Mouse (Mus musculus) myocyte (in vitro differentiated cells): ENCODE data around the gene Stoml1. TPM values are rescaled to one million over a fixed set of nuclear protein-coding genes. Genes with fewer than 3 reads are reported as not detected.

ENCODE experiments used
- H3K27me3 ChIP-seq: one replicate; pipeline ENCODE4 v1.6.1; 2011; ENCODE audit not compliant: control insufficient read depth, insufficient read depth, insufficient read length
- H3K36me3 ChIP-seq: one replicate; pipeline ENCODE4 v1.6.1; 2011; ENCODE audit not compliant: control insufficient read depth, insufficient read depth
- H3K4me2 ChIP-seq: one replicate; pipeline ENCODE4 v1.6.1; 2011; ENCODE audit warnings: low read depth, control low read depth
- H3K4me3 ChIP-seq: one replicate; pipeline ENCODE4 v1.5.1; 2011; ENCODE audit warnings: mild to moderate bottlenecking, control low read depth, moderate library complexity
- H3K79me2 ChIP-seq: one replicate; pipeline ENCODE4 v1.6.1; 2011; ENCODE audit not compliant: control insufficient read depth, insufficient read depth
- H3ac ChIP-seq: one replicate; pipeline ENCODE4 v1.6.1; 2011; ENCODE audit not compliant: control insufficient read depth, insufficient read length
- CEBPB ChIP-seq: IDR thresholded peaks from 2 replicates; pipeline ENCODE4 v1.6.1; 2011; ENCODE audit warnings: mild to moderate bottlenecking, moderate library complexity; ENCODE audit not compliant: poor library complexity, insufficient read depth, severe bottlenecking
- E2F4 ChIP-seq: IDR thresholded peaks from one replicate; pipeline ENCODE4 v1.6.1; 2011; ENCODE audit warnings: mild to moderate bottlenecking, control low read depth, moderate library complexity; ENCODE audit not compliant: insufficient read depth
- MAX ChIP-seq: IDR thresholded peaks from one replicate; pipeline ENCODE4 v1.6.1; 2011; ENCODE audit warnings: low read depth, mild to moderate bottlenecking, control low read depth
- MYOD1 ChIP-seq, 3 experiments: IDR thresholded peaks; one replicate each; pipeline ENCODE4 v1.6.1; 2011; ENCODE audit warnings: control low read depth in 2 of 3, low read depth in 2 of 3, mild to moderate bottlenecking in 2 of 3, moderate library complexity in 1 of 3; ENCODE audit not compliant: insufficient read length in 2 of 3, control insufficient read depth in 1 of 3
- MYOG ChIP-seq, 3 experiments: IDR thresholded peaks; one replicate each; pipeline ENCODE4 v1.6.1; 2011; ENCODE audit warnings: control low read depth in 2 of 3, low read depth in 2 of 3, mild to moderate bottlenecking in 2 of 3; ENCODE audit not compliant: insufficient read length in 2 of 3, control insufficient read depth in 1 of 3, insufficient read depth in 1 of 3
- POLR2A ChIP-seq: IDR thresholded peaks from one replicate; pipeline ENCODE4 v1.6.1; 2011; ENCODE audit warnings: low read depth, mild to moderate bottlenecking, control low read depth, moderate library complexity; ENCODE audit not compliant: insufficient read length
- POLR2AphosphoS2 ChIP-seq: IDR thresholded peaks from one replicate; pipeline ENCODE4 v1.6.1; 2011; ENCODE audit warnings: low read depth, control low read depth; ENCODE audit not compliant: insufficient read length
- REST ChIP-seq: IDR thresholded peaks from one replicate; pipeline ENCODE4 v1.6.1; 2011; ENCODE audit warnings: mild to moderate bottlenecking, control low read depth, moderate library complexity; ENCODE audit not compliant: insufficient read depth, insufficient read length
- SRF ChIP-seq: IDR thresholded peaks from one replicate; pipeline ENCODE4 v1.6.1; 2011; ENCODE audit warnings: low read depth; ENCODE audit not compliant: control insufficient read depth, insufficient read length
- TCF12 ChIP-seq: IDR thresholded peaks from one replicate; pipeline ENCODE4 v1.6.1; 2011; ENCODE audit warnings: mild to moderate bottlenecking, control low read depth; ENCODE audit not compliant: poor library complexity, insufficient read depth, severe bottlenecking
- TCF3 ChIP-seq: IDR thresholded peaks from one replicate; pipeline ENCODE4 v1.6.1; 2011; ENCODE audit warnings: low read depth, control low read depth; ENCODE audit not compliant: insufficient read length
- USF1 ChIP-seq: IDR thresholded peaks from one replicate; pipeline ENCODE4 v1.6.1; 2011; ENCODE audit warnings: low read depth, mild to moderate bottlenecking, control low read depth, moderate library complexity
- polyA plus RNA-seq: library from polyadenylated mRNA; unstranded; fragments of >200 nt; fragmentation: generic; extraction: Trizol; gene quantifications from one replicate; pipeline ENCODE4 v1.2.1, GENCODE M21; 2012; ENCODE audit warnings: missing spikeins

Gene Stoml1
- polyA plus RNA-seq, 1 experiment = 37.9 TPM

DNA sequence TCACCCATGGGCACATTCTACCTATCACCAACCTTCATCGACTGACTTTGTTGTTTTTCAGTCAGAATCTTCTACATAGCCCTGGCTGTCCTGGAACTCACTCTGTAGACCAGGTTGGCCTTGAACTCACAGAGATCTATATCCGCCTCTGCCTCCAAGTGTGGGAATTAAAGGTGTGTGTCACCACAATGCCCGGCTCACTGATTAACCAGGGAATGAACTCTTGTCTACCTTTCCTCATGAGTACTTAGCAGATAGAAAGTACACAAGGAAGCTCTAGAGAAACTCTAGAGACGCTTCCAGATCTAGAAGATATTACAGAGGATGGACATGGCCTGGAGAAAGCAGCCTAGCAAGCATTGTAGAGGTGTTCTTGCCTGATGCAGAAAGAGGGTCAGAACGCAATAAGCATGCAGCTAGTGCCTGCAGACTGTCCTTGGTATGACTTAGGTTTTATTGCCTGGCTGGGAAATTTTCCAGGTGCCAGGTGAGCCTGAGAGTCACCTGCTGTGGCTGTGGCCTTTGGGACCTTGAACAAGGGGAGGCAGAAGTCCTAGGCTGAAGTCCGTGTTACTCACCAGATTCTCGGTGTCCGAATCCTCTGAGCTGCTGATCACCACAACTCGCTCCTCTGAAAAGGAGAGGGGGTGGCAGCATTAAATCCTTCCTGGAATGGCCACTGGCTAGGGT, 24.0 kb upstream of the Stoml1 start:
- H3K79me2 ChIP-seq = no peaks in the 10 kb centered on the region
- H3K4me2 ChIP-seq = no peak overlapping the region
- peaks cover 28% of the 10 kb centered on the region for H3K36me3 ChIP-seq
- TF ChIP-seq MAX (no peak), REST (no peak), POLR2AphosphoS2 (no peak), POLR2A (no peak), SRF (no peak), TCF3 (no peak), E2F4 (no peak), TCF12 (no peak), MYOD1 (IDR thresholded peaks at IDR 0.05; ENCODE audit: control insufficient read depth in 1 of 3, insufficient read length in 2 of 3, low read depth in 2 of 3) (no peak), CEBPB (no peak), USF1 (no peak), MYOG (IDR thresholded peaks at IDR 0.05; ENCODE audit: control insufficient read depth in 1 of 3, insufficient read depth in 1 of 3, insufficient read length in 2 of 3, low read depth in 2 of 3) (no peak)
- H3K27me3 ChIP-seq = no peaks in the 10 kb centered on the region
- no peak overlapping the region for H3K4me3 ChIP-seq
- H3ac ChIP-seq = no peak overlapping the region

GRCm38 (mm10) chr9:58231746-58232145, 21.2 kb upstream of the Stoml1 start:
- no peak overlapping the region for H3K4me2 ChIP-seq
- no peaks in the 10 kb centered on the region for H3K27me3 ChIP-seq
- H3K79me2 ChIP-seq = no peaks in the 10 kb centered on the region
- peaks cover 19% of the 10 kb centered on the region for H3K36me3 ChIP-seq
- TF ChIP-seq TCF3 (no peak), MYOD1 (IDR thresholded peaks at IDR 0.05; ENCODE audit: control insufficient read depth in 1 of 3, insufficient read length in 2 of 3, low read depth in 2 of 3) (no peak), MYOG (IDR thresholded peaks at IDR 0.05; ENCODE audit: control insufficient read depth in 1 of 3, insufficient read depth in 1 of 3, insufficient read length in 2 of 3, low read depth in 2 of 3) (no peak), SRF (no peak), POLR2AphosphoS2 (no peak), CEBPB (no peak), MAX (no peak)
- H3K4me3 ChIP-seq = no peak overlapping the region
- H3ac ChIP-seq = no peak overlapping the region

GRCm38 (mm10) chr9:58232374-58232773, 20.6 kb upstream of the Stoml1 start:
- TF ChIP-seq SRF = no peak
- no peak for TF ChIP-seq TCF3
- no peak for TF ChIP-seq MAX
- no peak for TF ChIP-seq POLR2A
- TF ChIP-seq E2F4 = no peak
- no peak for TF ChIP-seq MYOD1 (IDR thresholded peaks at IDR 0.05; ENCODE audit: control insufficient read depth in 1 of 3, insufficient read length in 2 of 3, low read depth in 2 of 3)
- no peak for TF ChIP-seq USF1
- TF ChIP-seq TCF12 = no peak
- no peak for TF ChIP-seq POLR2AphosphoS2
- H3K4me2 ChIP-seq = no peak overlapping the region
- peaks cover 19% of the 10 kb centered on the region for H3K36me3 ChIP-seq
- no peak overlapping the region for H3ac ChIP-seq
- no peaks in the 10 kb centered on the region for H3K27me3 ChIP-seq
- H3K79me2 ChIP-seq = no peaks in the 10 kb centered on the region
- no peak overlapping the region for H3K4me3 ChIP-seq

- H3K4me2 ChIP-seq = no peak overlapping the region
- peaks cover 10% of the 10 kb centered on the region for H3K79me2 ChIP-seq
- TF ChIP-seq POLR2AphosphoS2 (no peak), TCF3 (no peak), SRF (no peak), MYOG (IDR thresholded peaks at IDR 0.05; ENCODE audit: control insufficient read depth in 1 of 3, insufficient read depth in 1 of 3, insufficient read length in 2 of 3, low read depth in 2 of 3) (no peak), CEBPB (no peak)
- no peaks in the 10 kb centered on the region for H3K27me3 ChIP-seq
- H3K36me3 ChIP-seq = peaks cover 10% of the 10 kb centered on the region
- H3K4me3 ChIP-seq = no peak overlapping the region
- no peak overlapping the region for H3ac ChIP-seq
These were observed 18.4 kb upstream of the Stoml1 start for GRCm38 (mm10) chr9:58234502-58235015.

DNA sequence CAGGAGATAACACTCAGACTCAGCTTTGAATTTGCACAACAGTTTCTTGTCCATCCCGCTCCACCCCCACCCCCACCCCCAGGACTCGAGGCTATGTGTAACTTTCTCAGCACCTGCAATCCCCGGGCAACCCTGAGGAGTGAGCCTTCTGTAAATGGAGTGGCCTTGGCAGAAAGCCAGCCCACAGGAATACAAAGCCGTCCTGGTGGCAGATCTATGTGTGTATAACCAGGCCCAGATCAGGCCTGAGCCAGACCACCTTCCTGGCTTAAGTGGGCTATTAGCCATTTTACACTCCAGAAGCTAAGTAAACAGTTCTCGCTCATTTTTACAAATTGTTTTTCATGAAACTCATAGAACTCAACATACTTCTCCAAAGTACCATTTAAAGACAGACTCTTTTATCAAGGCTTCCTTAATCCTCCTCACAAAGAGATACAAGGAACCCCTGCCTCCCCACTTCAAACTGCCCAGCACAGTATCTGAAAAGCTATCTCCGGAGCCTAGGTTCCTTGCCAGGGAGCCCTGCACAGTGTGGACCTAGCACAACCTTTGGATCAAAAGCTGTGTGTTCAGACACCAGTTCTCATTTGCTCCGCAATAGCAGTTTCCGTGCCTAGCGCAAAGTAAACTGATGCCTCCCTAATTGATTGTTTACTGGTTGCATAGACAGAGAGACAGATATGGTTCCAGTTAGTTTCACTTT, 11.0 kb upstream of the Stoml1 start:
- H3K4me2 ChIP-seq = peak overlapping the region; percentile 42

More for the DNA sequence above, 11.0 kb upstream of the Stoml1 start:
- H3ac ChIP-seq = no peak overlapping the region
- H3K27me3 ChIP-seq = no peaks in the 10 kb centered on the region
- no peak overlapping the region for H3K4me3 ChIP-seq
- H3K79me2 ChIP-seq = peaks cover 66% of the 10 kb centered on the region
- TF ChIP-seq E2F4 = no peak
- no peak for TF ChIP-seq CEBPB
- TF ChIP-seq TCF12 = no peak
- TF ChIP-seq REST = no peak
- no peaks in the 10 kb centered on the region for H3K36me3 ChIP-seq
